ENCODE assay signal across 9 mouse cellular contexts in the genomic region with DNA sequence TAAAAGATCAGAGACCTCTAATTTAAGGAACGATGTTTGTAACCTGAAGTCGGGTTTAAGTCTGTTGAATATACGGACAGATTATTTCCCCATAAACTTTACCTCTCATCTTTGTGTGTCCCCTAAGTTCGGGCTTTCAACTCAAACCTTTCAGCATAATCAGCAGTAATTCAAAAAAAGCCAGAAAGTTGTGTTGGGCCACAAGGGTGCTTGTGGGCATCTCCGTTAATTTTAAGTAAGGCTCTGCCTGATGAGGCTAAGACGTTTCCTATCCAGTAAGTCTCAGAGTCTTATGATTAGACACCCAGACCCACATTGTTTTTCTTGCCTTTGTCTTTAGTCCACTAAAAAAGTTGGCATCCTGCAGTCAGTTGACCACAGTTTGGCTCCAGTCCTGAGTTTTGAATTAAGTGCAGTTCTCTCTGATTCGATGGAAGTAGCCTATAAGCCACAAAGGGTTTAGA. TPM values are rescaled to one million over a fixed set of nuclear protein-coding genes. Genes with fewer than 3 reads are reported as not detected.
DNase-seq lines count a peak whose midpoint lies in the region; ATAC-seq and TF ChIP-seq lines count a peak whose summit lies in the region.
"Had no signal": no experiment of that assay in that cellular context is flagged by ENCODE, and none has a peak within 500 bp of the region (broad histone marks: within the 10 kb centered on the region; RNA-seq: fewer than 3 reads in every experiment).

No protein-coding gene starts in this region.

- H3K4me2 ChIP-seq in intestine, embryonic 15.5 days (replicated peaks): peak overlapping the region; percentile 81
- peak overlapping the region; percentile 42 for H3K4me2 ChIP-seq in midbrain, embryonic 11.5 days

- TF ChIP-seq CTCF in testis, adult 2 months (IDR thresholded peaks at IDR 0.05; ENCODE audit: control insufficient read depth, insufficient read depth, insufficient replicate concordance, low read depth, low read length): no peak

- H3K9me3 ChIP-seq in forebrain, embryonic 10.5 days: no peaks in the 10 kb centered on the region
- H3K9me3 ChIP-seq in intestine, embryonic 15.5 days: no peaks in the 10 kb centered on the region
- no peaks in the 10 kb centered on the region for H3K9me3 ChIP-seq in midbrain, embryonic 11.5 days (ENCODE audit: control insufficient read depth, low read length)

- no peaks in the 10 kb centered on the region for H3K27me3 ChIP-seq in testis, adult 2 months (ENCODE audit: control insufficient read depth, insufficient read depth, low read length)
- H3K27me3 ChIP-seq in forebrain, embryonic 10.5 days (ENCODE audit: poor library complexity, severe bottlenecking): no peaks in the 10 kb centered on the region
- no peaks in the 10 kb centered on the region for H3K27me3 ChIP-seq in intestine, embryonic 15.5 days (replicated peaks)
- H3K27me3 ChIP-seq in midbrain, embryonic 11.5 days (ENCODE audit: control insufficient read depth, insufficient read depth, low read length): no peaks in the 10 kb centered on the region

- no peak for ATAC-seq in intestine, embryonic 15.5 days
- no peak for ATAC-seq in midbrain, embryonic 11.5 days (ENCODE audit: low FRiP score)

- WGBS in forebrain, embryonic 10.5 days: 8% methylated on average over 7 of the region's 7 CpGs
- WGBS in intestine, embryonic 15.5 days: 2% methylated on average over 7 of the region's 7 CpGs
- 5% methylated on average over 7 of the region's 7 CpGs for WGBS in midbrain, embryonic 11.5 days

- peaks cover 6% of the 10 kb centered on the region for H3K4me1 ChIP-seq in testis, adult 2 months (ENCODE audit: control insufficient read depth, insufficient read depth, low read length)
- peaks cover 65% of the 10 kb centered on the region for H3K4me1 ChIP-seq in forebrain, embryonic 10.5 days
- H3K4me1 ChIP-seq in intestine, embryonic 15.5 days (replicated peaks): peaks cover 8% of the 10 kb centered on the region; the same call in 1 of the 2 replicates
- H3K4me1 ChIP-seq in midbrain, embryonic 11.5 days (ENCODE audit: control insufficient read depth, insufficient read depth, low read length): peaks cover 22% of the 10 kb centered on the region

- no peak for DNase-seq in testis, postnatal 10 days (ENCODE audit: low spot score)
- DNase-seq in forebrain, embryonic 10.5 days (ENCODE audit: extremely low spot score, low spot score): no peak
- no peak for DNase-seq in midbrain, embryonic 11.5 days (ENCODE audit: low spot score, missing footprints)
- DNase-seq in adrenal gland, adult 18-20 months (ENCODE audit: low spot score in 2 of 2): no peak
- no peak for DNase-seq in urinary bladder, postnatal 25 days (ENCODE audit: low spot score)
- DNase-seq in frontal cortex, adult 2 months (ENCODE audit: extremely low spot score in 1 of 2, low spot score in 1 of 2): no peak

- no peak for TF ChIP-seq POLR2A in testis, adult 2 months (IDR thresholded peaks at IDR 0.05; ENCODE audit: control insufficient read depth, low read depth, low read length)

- peak overlapping the region; percentile 99 for H3K9ac ChIP-seq in intestine, embryonic 15.5 days
- peak overlapping the region; percentile 98 for H3K9ac ChIP-seq in midbrain, embryonic 11.5 days (ENCODE audit: low read length)

- peak overlapping the region; percentile 95 for H3K4me3 ChIP-seq in testis, adult 2 months (ENCODE audit: control insufficient read depth, low read depth, low read length)
- H3K4me3 ChIP-seq in forebrain, embryonic 10.5 days: peak overlapping the region; percentile 80
- H3K4me3 ChIP-seq in intestine, embryonic 15.5 days (replicated peaks): peak overlapping the region; percentile 96
- H3K4me3 ChIP-seq in midbrain, embryonic 11.5 days (ENCODE audit: low read depth, low read length): peak overlapping the region; percentile 89

- no peaks in the 10 kb centered on the region for H3K36me3 ChIP-seq in testis, adult 2 months (ENCODE audit: control insufficient read depth, insufficient read depth, low read length)
- H3K36me3 ChIP-seq in forebrain, embryonic 10.5 days (replicated peaks): peaks cover 13% of the 10 kb centered on the region
- no peaks in the 10 kb centered on the region for H3K36me3 ChIP-seq in intestine, embryonic 15.5 days
- no peaks in the 10 kb centered on the region for H3K36me3 ChIP-seq in midbrain, embryonic 11.5 days (ENCODE audit: control insufficient read depth, insufficient read depth, low read length)

- peak overlapping the region; percentile 76 for H3K27ac ChIP-seq in testis, adult 2 months (ENCODE audit: control insufficient read depth, insufficient read depth, low read depth, low read length)
- peak overlapping the region; percentile 98 for H3K27ac ChIP-seq in forebrain, embryonic 10.5 days
- H3K27ac ChIP-seq in intestine, embryonic 15.5 days: peak overlapping the region; percentile 92; the same call in 1 of the 2 replicates
- H3K27ac ChIP-seq in midbrain, embryonic 11.5 days (ENCODE audit: low read depth, low read length): no peak overlapping the region; the same call in 1 of the 2 replicates

RNA-seq across cellular contexts. Expression of a gene that starts 1.2 kb away (rescaled TPM):
- 13.5 and 14.0 TPM in 2 replicates for polyA plus RNA-seq in testis, adult 2 months (2012; rRNA removed)
- 78.9 and 80.7 TPM in 2 replicates for polyA plus RNA-seq in forebrain, embryonic 10.5 days (2016; fragmentation: Nextera tagmentation; extraction: Ambion mirVana)
- polyA plus RNA-seq in intestine, embryonic 15.5 days (2015; fragmentation: Nextera tagmentation; extraction: Ambion mirVana): 54.5 and 54.9 TPM in 2 replicates
- polyA plus RNA-seq in midbrain, embryonic 11.5 days (2014; fragmentation: Nextera tagmentation; extraction: Ambion mirVana): 80.3 and 85.2 TPM in 2 replicates
- total RNA-seq in adrenal gland, adult 18-20 months (2021): 10 to 100 TPM; 31.7 to 39.0 TPM
- 76.9 and 77.9 TPM in 2 replicates for polyA plus RNA-seq in frontal cortex, adult 2 months (2012; rRNA removed)

RNA-seq across cellular contexts. Expression of a gene that starts 27.9 kb away (rescaled TPM):
- polyA plus RNA-seq in testis, adult 2 months (2012; rRNA removed): 48.5 and 55.1 TPM in 2 replicates
- polyA plus RNA-seq in forebrain, embryonic 10.5 days (2016; fragmentation: Nextera tagmentation; extraction: Ambion mirVana): not detected in 2 replicates
- not detected in 2 replicates for polyA plus RNA-seq in intestine, embryonic 15.5 days (2015; fragmentation: Nextera tagmentation; extraction: Ambion mirVana)
- polyA plus RNA-seq in midbrain, embryonic 11.5 days (2014; fragmentation: Nextera tagmentation; extraction: Ambion mirVana): not detected in 2 replicates
- not detected for total RNA-seq in adrenal gland, adult 18-20 months (2021)
- not detected in 2 replicates for polyA plus RNA-seq in frontal cortex, adult 2 months (2012; rRNA removed)
- total RNA-seq: hematopoietic stem cell, adult 5-6 weeks had no signal

Comparison
In these comparisons a context has a peak if more than half of its experiments do, and no peak if none do; other contexts are left out.
1. RNA of a gene that starts 27.9 kb away (polyA plus RNA-seq): 48.5 to 55.1 TPM in testis, adult 2 months; not detected in frontal cortex, adult 2 months, not detected in forebrain, embryonic 10.5 days, not detected in intestine, embryonic 15.5 days and not detected in midbrain, embryonic 11.5 days; every median in the first group is over 10 times any median in the second.
2. Peak in every context shown above with its lines, with median percentiles within 50 percentile points of each other: H3K4me3 ChIP-seq.